Mouse (Mus musculus) frontal cortex, postnatal 10 days (tissue): ENCODE data around the gene Dlk2.
A peak's percentile ranks its signal among the peaks of the same experiment; 100 is the strongest.

ENCODE experiments used
- DNase-seq, 2 experiments: peaks; one replicate each; pipeline ENCODE4 v3.0.0; 2022; ENCODE audit warnings: low spot score in 2 of 2, mixed read lengths in 1 of 2

The Dlk2 gene

DNA sequence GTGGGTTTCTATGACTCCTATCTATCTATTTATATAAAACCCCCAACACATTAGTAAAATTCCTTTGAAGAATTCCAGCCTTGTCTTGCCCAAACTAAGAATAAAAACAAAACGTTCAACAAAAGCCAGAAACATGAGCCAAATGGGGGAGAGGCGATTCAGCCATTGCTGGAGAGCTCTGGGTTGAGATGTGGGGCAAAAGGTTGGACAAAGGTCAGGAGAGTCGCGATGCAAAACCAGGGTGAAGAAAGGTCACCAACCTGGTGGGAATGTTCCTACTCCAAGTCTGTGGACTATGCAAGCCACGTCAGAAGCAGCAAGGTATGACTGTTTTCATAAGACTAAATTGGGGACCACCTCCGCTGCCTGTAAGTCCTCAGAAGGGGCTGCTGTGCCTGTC, 23.3 kb downstream of the Dlk2 start:
- no peak for DNase-seq

DNA sequence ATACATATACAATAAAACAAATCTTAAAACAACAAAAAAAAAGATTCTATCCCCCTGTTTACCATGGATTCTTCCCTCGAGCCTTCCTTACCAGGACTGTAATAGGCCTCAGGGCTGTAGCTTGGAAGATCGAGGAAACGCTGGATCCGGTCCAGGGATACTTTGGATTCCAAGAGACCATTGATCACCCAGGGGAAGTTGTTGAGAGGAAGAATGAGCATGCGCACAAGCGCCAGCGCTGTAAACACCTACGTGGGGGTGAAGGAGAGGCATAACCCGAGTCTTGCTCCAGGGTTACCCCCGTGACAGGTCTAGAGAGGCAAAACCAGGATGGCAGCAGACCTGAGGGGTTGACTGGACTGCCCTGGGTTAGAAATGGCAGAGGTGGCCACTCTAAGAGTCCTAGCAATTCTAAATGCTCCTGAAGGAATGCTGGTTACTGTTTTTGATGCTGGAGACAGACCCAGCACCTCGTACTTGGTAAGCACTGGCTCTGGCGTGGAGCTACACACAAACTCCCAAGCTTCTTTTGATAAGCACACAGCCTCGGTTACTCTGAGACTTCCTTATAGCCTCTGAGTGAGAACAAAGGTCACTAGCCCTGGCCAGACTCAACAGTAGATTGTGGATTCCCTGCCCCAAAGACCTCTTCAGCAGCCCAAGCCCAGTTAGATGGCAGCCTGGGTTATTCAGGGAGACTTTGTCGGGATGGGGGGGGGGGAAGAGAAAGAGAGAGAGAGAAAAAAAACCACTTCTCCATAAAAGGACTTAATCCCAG, 25.0 kb downstream of the Dlk2 start:
- DNase-seq: no peak

DNA sequence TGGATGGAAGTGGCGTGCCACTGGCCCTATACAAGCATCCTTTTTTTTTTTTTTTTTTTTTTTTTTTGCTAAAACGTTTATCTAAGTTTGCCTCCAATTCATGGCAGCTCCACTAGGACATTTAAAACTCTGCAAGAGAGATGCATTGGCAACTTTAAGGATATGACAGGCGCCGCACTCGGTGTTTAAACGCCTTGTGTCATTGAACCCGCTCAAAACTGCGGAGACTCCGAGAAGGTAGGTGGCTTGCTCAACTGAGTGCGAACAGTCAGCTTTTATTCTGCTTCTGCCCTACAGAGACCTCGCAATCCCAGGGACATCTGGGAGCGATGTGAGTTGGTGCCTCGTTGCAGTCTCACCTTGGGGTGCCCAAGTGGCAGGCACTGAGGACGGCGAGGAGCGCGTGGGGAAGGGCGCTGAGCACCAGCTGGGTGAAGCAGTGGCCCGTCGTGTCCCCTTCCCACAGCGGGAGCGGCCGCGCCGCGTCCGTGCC, 30.2 kb downstream of the Dlk2 start:
- DNase-seq: no peak

DNA sequence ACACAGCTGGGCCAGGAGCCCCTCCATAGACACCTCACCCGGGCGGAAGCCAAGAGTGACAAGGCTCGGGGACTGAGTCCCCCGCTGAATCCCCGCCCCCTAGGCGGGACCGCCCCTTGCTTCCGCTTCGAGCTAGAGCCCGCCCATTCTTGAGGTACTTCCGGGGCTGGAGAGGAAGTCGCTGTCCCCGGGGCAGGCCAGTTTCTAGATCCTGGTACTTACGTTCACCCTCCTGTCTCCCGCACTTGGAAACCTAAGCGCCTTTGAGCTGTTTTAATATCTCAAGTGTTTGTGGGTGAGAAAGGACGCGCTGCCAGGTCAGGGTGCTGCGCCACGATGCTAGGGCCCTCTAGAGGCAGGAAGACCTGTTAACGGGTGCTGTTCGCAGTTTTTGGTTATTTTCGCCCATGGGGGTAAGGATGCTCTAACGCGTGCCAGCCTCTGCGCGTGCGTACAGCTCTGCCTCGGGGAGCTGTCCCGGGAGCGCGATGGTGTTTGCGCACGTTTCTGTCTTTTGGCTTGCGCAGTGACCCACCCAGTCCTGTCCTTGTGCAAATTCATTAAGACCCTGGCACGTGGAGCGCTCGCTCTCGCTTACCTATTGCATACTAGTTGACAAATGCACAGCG, 30.8 kb downstream of the Dlk2 start, which contains the start of gene Abcc10:
Abcc10 (minus strand) TSS at position 447 of the 629 bp plus-strand sequence.
- DNase-seq: peak; percentile 91 to 92

DNA sequence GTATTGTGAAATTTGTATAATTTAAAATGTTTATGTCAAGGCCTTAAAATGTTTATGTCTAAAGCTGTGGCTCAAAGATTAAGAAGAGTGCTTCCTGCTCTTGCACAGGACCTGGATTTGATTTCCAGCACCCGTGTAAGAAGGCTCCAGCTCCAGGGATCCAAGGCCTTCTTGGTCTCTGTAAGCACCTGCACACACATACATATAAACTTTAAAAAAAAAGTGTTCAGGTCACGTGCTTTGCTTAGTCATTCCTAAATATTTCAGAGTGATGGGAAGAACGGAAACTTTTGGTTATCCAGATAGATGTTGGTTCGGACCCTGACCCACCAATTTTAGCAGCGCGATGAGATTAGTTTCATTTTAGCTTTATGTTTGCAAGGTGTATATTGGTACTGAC, 31.5 kb downstream of the Dlk2 start:
- DNase-seq: no peak

DNA sequence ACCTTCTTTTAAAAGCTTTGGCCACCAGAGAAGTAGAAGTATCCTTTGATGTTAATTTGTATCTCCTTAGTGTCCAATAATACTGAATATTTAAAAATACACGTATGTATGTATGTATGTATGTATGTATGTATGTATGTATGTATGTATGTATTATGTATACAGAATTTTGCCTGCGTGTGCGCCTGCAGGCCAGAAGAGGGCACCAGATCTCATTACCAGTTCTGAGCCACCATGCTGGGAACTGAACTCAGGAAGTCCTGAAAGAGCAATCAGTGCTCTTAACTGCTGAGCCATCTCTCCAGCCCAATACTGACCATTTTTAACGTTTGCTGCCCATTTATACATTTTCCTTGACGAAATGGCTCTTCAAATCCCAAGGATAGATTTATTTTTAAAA, 39.3 kb downstream of the Dlk2 start:
- no peak for DNase-seq

DNA sequence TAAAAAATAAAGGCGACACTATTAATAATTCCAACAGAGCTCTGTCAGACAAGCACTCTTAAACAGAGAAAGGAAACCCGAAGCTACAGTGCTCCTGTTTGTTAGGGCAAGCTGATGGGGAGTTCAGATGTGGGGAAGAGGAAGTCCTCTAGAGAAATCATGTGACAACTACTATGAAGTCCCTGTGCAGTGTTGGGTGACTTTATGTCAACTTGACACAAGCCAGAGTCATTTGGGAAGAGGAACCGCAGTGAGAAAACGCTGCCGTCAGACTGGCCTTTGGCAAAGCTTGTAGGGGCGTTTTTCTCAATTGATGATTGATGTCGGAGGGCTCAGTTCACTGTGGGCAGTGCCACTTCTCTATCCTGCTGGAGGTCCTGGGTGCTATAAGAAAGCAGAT, 44.0 kb downstream of the Dlk2 start:
- no peak for DNase-seq

DNA sequence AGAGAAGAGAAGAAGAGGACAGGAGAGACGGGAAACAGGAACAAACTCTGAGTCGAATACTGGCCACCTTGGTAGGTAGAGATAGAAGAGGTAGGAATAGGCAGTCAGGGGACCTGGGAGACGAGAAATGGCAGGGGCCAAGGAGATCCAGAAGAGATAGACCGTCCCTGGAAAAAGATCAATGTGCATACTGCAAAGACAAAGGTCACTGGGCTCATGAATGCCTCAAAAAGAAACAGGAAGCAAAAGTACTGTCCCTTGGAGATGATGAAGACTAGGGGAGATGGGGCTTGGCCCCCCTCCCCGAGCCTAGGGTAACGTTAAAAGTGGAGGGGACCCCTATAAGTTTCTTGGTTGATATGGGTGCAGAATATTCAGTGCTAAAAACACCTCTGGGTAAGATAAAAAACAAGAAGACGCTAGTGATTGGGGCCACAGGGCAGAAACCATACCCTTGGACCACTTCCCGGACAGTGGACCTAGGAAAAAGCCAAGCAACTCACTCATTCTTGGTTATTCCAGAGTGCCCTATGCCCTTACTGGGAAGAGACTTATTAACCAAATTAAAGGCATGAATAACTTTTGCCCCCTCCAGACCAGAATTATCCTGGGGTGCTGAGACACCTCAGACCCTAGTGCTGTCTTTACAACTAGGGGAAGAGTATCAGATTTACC, 53.9 kb downstream of the Dlk2 start:
- DNase-seq: no peak
